Mouse (Mus musculus) MEL (cell line): ENCODE results near the gene Kcnk10.

Experiments
- CTCF ChIP-seq, 3 experiments: IDR thresholded peaks in 2 of 3; conservative IDR thresholded peaks in 1 of 3; 2 replicates each; pipeline ENCODE4 v1.5.1; 2011 to 2012; ENCODE audit warnings: low read length in 3 of 3, low read depth in 2 of 3, mild to moderate bottlenecking in 2 of 3, improper control_type of control experiment in 1 of 3, inconsistent platforms in 1 of 3, mixed read lengths in 1 of 3, moderate library complexity in 1 of 3; ENCODE audit not compliant: control insufficient read depth in 1 of 3, insufficient read depth in 1 of 3, poor library complexity in 1 of 3, severe bottlenecking in 1 of 3
- EP300 ChIP-seq, 2 experiments: IDR thresholded peaks; 2 replicates each; pipeline ENCODE4 v1.6.1; 2011; ENCODE audit warnings: improper control_type of control experiment in 2 of 2, low read length in 2 of 2, low read depth in 1 of 2, mild to moderate bottlenecking in 1 of 2
- RAD21 ChIP-seq: IDR thresholded peaks from 2 replicates; pipeline ENCODE4 v1.6.1; 2011; ENCODE audit warnings: mild to moderate bottlenecking, low read depth, low read length, improper control_type of control experiment
- RCOR1 ChIP-seq: IDR thresholded peaks from 2 replicates; pipeline ENCODE4 v1.6.1; 2012; ENCODE audit warnings: low read depth, mild to moderate bottlenecking, inconsistent platforms, low read length, improper control_type of control experiment
- SMC3 ChIP-seq: IDR thresholded peaks from 2 replicates; pipeline ENCODE4 v1.6.1; 2011; ENCODE audit warnings: low read depth, low read length, improper control_type of control experiment

GRCm38 (mm10) chr12:98610341-98610740 is 32.2 kb upstream of the Kcnk10 start:
- TF ChIP-seq SMC3 (no peak), CTCF (IDR thresholded peaks at IDR 0.05 in 2 of 3, conservative IDR thresholded peaks at IDR 0.05 in 1 of 3; ENCODE audit: control insufficient read depth in 1 of 3, insufficient read depth in 1 of 3, low read depth in 2 of 3, low read length in 3 of 3, poor library complexity in 1 of 3, severe bottlenecking in 1 of 3) (no peak), RCOR1 (no peak), RAD21 (no peak), EP300 (IDR thresholded peaks at IDR 0.05; ENCODE audit: low read depth in 1 of 2, low read length in 2 of 2) (no peak)
